Mouse (Mus musculus) retina, postnatal 7 days (tissue): ENCODE results near the gene Olfr1413.

ENCODE experiments used
- DNase-seq: peaks from one replicate; pipeline ENCODE4 v3.0.0-alpha.2; 2012; ENCODE audit warnings: low read depth, low spot score

Gene Olfr1413

GRCm38 (mm10) chr1:92571022-92571421 lies at the start of gene Olfr1413:
Gene Olfr1413 (plus strand): TSS chr1:92571322.
- no peak for DNase-seq

DNA sequence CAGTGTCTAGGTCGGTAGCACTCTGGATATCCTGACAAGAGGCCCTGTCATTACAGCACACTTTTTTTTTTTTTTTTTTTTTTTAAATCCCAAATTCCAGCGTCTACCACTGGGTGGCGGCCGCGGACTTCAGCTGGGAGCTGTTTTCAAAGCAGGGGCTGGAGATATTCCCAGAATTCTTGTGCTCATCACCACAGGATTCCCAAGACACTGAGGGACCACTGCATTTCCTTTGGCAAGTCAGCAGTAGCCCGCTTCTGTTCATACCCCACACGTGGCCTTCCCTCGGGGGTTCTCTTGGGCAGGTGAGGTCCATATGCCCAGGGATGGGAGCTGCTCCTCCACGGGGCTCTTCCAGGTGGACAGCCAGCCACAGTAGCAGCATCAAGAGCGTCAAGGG lies 49.7 kb upstream of the Olfr1413 start:
- DNase-seq = peak; percentile 54

DNA sequence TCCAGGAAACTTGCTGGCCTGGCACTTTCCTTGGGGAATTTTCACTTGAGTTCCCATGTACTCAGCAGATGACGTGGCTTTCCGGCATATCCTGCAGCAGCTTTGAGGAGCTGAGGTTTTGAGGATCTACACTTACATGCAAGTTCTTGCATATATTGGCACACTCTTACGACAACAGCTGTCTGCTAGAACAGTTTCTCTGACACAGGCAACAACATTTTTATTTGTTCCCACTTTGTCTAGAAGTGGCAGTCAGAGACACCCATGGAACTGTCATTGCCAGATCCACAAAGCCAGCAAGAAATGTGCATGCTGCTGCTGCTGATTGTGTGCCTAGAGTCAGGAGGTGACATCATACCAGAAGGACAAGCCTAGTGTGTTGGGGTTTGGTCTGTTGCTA lies 47.4 kb upstream of the Olfr1413 start:
- no peak for DNase-seq

DNA sequence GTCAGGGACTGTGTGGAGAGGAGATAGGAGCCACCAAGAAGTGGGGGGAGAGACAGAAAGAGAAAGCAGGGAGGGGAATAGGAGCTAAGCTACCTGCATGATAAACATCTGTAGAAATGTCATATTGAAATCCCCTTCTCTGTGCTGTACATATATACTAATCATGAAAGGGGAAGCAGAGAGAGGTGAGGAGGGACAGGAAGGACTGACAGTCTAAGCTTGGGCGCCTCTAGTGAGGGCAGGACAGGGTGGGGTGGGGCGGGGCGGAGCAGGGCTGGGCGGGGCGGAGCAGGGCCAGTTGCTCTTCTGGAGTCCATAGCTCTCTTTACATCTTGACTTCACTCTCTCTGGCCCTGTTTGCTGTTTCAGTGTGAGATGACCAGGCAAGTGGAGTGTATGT lies 34.1 kb upstream of the Olfr1413 start:
- DNase-seq = no peak

- DNase-seq = no peak
Observed at GRCm38 (mm10) chr1:92539071-92539470, 32.1 kb upstream of the Olfr1413 start.

GRCm38 (mm10) chr1:92545929-92546328 lies 25.2 kb upstream of the Olfr1413 start:
- no peak for DNase-seq

DNA sequence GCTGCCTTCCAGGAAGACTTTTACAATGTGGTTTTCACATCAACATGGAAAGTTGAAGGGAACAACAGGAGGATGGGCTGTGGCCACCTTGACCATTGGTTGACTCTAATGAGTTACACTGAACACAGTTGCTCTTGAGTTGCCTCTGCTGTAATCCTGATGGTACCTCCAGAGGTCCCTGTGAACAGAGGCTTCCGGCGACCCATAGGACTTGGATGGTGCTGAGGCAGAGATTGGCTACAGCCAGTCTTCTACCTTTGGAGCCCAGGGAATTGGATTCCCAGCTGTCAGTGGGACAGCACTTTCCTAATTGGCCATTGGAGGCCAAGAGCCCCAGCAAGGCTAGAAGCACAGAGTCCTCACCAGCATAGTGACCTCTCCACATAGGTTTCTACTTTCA lies 14.4 kb downstream of the Olfr1413 start, which contains the start of gene Olfr1412:
Gene Olfr1412 (plus strand): TSS at position 301 of the 400 bp plus-strand sequence.
- no peak for DNase-seq

DNA sequence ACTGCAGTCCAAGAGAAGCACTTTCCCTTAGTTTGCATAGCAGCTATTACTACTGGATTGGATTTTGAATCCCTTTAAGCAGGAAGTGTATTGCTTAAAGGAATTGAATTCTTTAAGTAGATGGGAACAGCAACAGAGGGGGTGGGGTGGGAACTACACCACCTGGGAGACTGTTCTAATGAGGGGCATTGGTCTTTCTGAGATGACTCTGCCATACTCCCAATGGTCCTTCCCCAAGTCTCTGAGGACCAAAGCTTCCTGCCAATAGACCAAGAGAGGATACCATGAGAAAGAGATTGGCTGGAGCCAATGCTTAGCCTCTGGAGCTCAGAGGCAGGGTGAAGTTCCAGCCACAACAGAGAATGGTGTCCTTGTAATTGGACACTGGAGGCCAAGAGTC lies 23.0 kb downstream of the Olfr1413 start, which contains the start of gene Olfr1411:
Gene Olfr1411 (plus strand): TSS at position 301 of the 400 bp plus-strand sequence.
- DNase-seq = no peak

GRCm38 (mm10) chr1:92596019-92596418 lies 24.9 kb downstream of the Olfr1413 start:
- no peak for DNase-seq

DNA sequence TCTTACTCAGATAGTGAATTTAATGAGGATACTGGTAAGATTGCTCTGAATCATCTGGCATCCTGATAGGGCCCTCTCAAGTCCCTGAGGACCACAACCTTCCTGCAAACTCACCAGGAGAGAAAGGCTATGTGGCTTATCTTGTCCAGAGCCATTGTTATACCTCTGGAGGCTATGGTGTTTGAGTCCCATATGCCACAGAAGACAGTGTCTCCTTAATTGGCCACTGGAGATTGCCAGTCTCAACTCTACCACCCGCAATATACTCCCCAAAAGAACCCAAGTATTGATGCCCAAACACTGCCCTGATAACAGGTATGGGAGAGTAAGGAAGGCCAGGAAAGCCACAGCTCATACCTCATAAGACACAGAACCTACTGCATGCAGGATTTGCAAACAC lies 34.4 kb downstream of the Olfr1413 start, which contains the start of gene Olfr1410:
Gene Olfr1410 (plus strand): TSS at position 301 of the 400 bp plus-strand sequence.
- DNase-seq = no peak

- no peak for DNase-seq
Observed at GRCm38 (mm10) chr1:92607711-92608110, 36.6 kb downstream of the Olfr1413 start.

DNA sequence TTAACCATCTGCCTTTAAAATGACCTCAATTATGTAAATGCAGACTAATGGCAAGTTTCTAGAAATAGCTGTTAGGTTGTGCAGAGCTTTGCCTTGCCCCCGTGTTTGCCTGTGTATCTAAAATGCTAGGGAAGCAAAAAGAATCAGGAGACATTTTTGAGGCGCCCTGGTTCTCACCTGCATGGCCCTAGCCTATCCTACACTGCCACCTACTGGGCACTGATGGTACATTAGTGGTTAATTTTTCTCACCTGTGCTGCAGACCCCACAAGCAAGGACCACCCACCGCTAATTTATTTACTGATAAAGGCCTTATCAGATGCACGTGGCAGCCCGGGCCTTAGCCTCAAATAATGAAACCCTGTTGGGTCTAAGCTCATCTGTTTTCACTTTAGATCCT lies 39.9 kb downstream of the Olfr1413 start:
- peak; percentile 35 for DNase-seq

GRCm38 (mm10) chr1:92613175-92613574 lies 42.1 kb downstream of the Olfr1413 start:
- DNase-seq = no peak

GRCm38 (mm10) chr1:92614516-92614915 lies 43.4 kb downstream of the Olfr1413 start:
- peak; percentile 32 for DNase-seq

GRCm38 (mm10) chr1:92616046-92616445 lies 44.9 kb downstream of the Olfr1413 start:
- DNase-seq = no peak

- DNase-seq = no peak
Observed at GRCm38 (mm10) chr1:92617488-92617887, 46.4 kb downstream of the Olfr1413 start, which contains the start of gene Olfr12. Gene Olfr12 (plus strand): TSS chr1:92617788.

- no peak for DNase-seq
Observed at GRCm38 (mm10) chr1:92618360-92618759, 47.2 kb downstream of the Olfr1413 start.
